Mouse (Mus musculus): Measurements from ENCODE around the gene Bsn. TPM values are rescaled to one million over a fixed set of nuclear protein-coding genes. Genes with fewer than 3 reads are reported as not detected.
A peak's percentile ranks its signal among the peaks of the same experiment; 100 is the strongest.

The Bsn gene
- total and polyA plus RNA-seq, 3 experiments: 4.1 to 5.2 (median 5.0) TPM

- DNase-seq: no peak
These were observed 135.7 kb downstream of the Bsn start for GRCm38 (mm10) chr9:108054331-108055040.

- DNase-seq: no peak
These were observed 136.4 kb downstream of the Bsn start for GRCm38 (mm10) chr9:108053665-108054225.

DNA sequence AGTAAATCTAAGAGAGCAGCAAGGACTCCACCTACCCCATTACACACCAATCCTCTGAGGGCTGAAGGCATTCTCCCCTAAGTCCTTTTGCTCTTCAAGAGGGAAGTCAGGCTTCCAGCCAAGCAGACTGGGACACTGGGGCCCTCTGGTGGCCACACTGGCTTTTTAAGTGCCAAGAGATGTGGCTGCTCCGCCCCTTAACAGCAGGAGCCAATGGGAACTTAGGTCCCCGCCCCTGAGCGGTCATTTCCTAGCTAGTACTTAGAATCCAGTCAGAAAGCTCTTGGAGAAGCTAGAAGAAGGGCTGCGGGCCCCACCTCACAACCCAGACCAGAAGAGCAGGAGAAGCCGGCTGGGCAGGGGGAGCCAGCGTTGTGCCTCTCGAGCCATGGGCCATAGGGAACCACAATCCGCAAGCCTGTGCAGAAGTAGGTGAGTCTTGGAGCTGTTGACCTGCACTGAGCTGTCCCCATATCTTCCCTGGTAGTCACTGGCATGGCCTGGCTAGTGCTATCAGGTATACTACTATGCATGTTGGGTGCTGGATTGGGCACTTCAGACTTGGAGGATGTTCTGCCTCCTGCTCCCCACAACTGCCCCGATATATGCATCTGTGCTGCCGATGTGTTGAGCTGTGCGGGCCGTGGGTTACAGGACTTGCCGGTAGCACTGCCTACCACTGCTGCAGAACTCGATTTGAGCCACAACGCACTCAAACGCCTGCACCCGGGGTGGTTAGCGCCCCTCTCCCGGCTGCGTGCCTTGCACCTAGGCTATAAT, 137.1 kb downstream of the Bsn start, which contains the start of gene Amigo3:
Gene Amigo3 (plus strand): TSS at position 275 of the 780 bp plus-strand sequence.
- DNase-seq: peak; percentile 96

- no peak for DNase-seq
These were observed 137.8 kb downstream of the Bsn start for GRCm38 (mm10) chr9:108052411-108052810.

DNA sequence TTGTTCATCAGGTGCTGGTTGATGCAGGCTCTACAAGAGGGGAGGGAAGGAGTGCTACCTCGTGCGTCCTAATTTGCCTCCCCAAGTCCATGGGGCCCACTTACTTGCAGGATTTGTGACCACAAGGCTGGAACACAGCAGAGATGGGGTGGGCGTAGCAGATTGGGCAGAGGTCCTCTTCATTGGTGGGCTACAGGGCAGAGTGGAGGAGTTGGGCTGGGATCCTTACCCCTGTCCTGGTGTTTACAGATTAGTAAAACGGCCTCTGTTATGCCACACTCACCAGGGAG, 138.3 kb downstream of the Bsn start:
- DNase-seq: no peak

- DNase-seq: no peak
These were observed 138.8 kb downstream of the Bsn start for GRCm38 (mm10) chr9:108051184-108051930.

GRCm38 (mm10) chr9:108049561-108050251, 140.5 kb downstream of the Bsn start:
- no peak for DNase-seq

DNA sequence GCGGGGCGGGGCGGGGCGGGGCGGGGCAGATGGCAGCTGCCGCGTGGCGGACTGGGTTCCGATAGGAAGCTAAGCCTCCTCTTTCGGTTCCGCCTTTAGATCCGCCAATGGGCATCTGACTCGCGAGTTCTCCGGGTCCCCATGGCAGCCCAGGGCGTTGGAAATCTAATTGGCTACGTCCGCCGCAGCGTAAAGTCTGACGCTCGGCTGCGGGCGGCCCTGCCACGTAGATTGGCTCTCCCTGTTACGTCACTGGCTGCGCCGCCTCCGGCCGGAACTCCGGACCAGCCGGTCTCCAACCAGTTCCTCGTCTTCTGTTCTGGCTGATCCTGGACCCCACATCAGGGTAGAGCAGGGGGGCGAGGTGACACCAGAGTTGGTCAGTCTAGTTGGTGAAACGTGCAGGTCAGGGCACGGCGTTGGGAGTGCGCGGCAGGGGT, 141.1 kb downstream of the Bsn start, which contains the start of gene Gmppb:
Gene Gmppb (plus strand): TSS at position 227 of the 440 bp plus-strand sequence.
- peak; percentile 98 for DNase-seq

GRCm38 (mm10) chr9:108048566-108048955, 141.6 kb downstream of the Bsn start:
- DNase-seq: no peak

DNA sequence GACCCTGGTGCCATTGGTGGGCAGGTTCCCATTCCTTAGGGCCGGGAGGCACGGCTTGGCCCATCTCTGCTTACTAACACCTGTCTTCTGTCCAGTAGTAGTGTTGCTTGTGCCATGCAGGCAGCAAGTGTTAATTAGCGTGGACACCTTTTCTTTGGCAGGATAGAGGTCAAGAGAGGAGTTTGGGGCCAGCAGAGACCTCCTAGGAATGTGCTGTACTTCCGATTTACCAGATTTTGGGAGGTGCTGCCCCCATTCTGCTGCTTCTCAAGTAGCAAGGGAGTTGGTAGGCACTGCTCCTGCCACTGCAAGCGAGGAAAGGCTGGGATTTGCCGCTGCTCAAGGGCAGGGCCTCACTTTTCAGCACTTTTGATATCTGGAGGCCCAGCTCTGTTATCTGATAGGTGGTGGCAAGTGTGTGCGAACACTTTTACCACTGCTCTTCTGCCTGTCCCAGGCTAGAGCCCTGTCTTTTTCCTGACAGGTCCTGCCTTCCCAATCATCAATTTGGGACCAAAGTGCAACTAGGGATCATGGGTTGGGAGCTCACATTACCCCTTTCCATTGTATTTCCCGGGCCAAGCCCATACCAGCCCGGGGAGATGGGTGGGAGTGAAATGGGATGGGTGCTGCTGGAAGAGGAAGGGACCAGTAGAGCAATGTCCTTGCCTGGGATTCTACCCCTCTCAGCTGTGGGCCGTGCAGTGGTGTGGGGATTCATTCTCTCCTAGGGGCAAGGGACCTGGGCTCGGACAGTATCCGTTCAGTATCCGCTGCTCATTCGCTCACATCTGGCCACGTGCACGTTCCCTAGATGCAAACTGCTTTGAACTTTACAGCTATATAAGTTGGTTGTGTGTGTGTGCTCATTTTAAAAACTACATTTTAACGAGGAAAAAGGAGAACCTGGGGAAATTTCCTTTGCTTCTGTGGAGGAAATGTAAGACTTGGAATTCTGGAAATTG, 142.3 kb downstream of the Bsn start:
- no peak for DNase-seq

GRCm38 (mm10) chr9:108046582-108046981, 143.6 kb downstream of the Bsn start:
- no peak for DNase-seq

Small RNA genes lying within 50 kb of the gene (microRNA-seq; reads per million reads assigned to microRNA genes)
- gene Gm47303 (0 reads per million in 2 experiments), gene Mir7088 (0 reads per million in 2 experiments)

Other genes starting within 250 kb of the Bsn start
- 1 to 10 TPM; 2.1 to 2.5 TPM for gene Traip, start 240.2 kb downstream of the Bsn start, total RNA-seq (2021)
- gene Traip, start 240.2 kb downstream of the Bsn start, polyA plus RNA-seq (2012; rRNA removed): 0.61 and 0.72 TPM in 2 replicates
- 10 to 100 TPM; 10.6 to 22.1 TPM for gene Uba7, start 214.9 kb downstream of the Bsn start, total RNA-seq (2021)
- gene Uba7, start 214.9 kb downstream of the Bsn start, polyA plus RNA-seq (2012; rRNA removed): 35.4 and 39.9 TPM in 2 replicates
- gene Gm20661, start 207.3 kb downstream of the Bsn start, total RNA-seq (2021): under 1 TPM in 1 of 2 experiments, not detected in 1; 0.38 TPM
- gene Gm20661, start 207.3 kb downstream of the Bsn start, polyA plus RNA-seq (2012; rRNA removed): 0.12 and 0.20 TPM in 2 replicates
- 1 to 10 TPM; 2.4 to 7.8 TPM for gene Inka1, start 204.5 kb downstream of the Bsn start, total RNA-seq (2021)
- 11.6 and 19.0 TPM in 2 replicates for gene Inka1, start 204.5 kb downstream of the Bsn start, polyA plus RNA-seq (2012; rRNA removed)
- under 1 TPM; 0.63 to 0.66 TPM for gene Cdhr4, start 197.9 kb downstream of the Bsn start, total RNA-seq (2021)
- gene Cdhr4, start 197.9 kb downstream of the Bsn start, polyA plus RNA-seq (2012; rRNA removed): 1.5 and 2.8 TPM in 2 replicates
- gene Gm20662, start 194.0 kb downstream of the Bsn start, total RNA-seq (2021): under 1 TPM in 1 of 2 experiments, not detected in 1; 0.20 TPM
- 0.62 and 1.3 TPM in 2 replicates for gene Gm20662, start 194.0 kb downstream of the Bsn start, polyA plus RNA-seq (2012; rRNA removed)
- gene Ip6k1, start 187.9 kb downstream of the Bsn start, total RNA-seq (2021): 100 to 1,000 TPM; 115 to 139 TPM
- gene Ip6k1, start 187.9 kb downstream of the Bsn start, polyA plus RNA-seq (2012; rRNA removed): 217 and 231 TPM in 2 replicates
- gene Gmppb, start 141.1 kb downstream of the Bsn start, total RNA-seq (2021): 10 to 100 TPM; 17.8 to 32.4 TPM
- gene Gmppb, start 141.1 kb downstream of the Bsn start, polyA plus RNA-seq (2012; rRNA removed): 8.6 and 10.7 TPM in 2 replicates
- 1 to 10 TPM; 4.4 to 4.5 TPM for gene Amigo3, start 137.2 kb downstream of the Bsn start, total RNA-seq (2021)
- 6.6 and 9.4 TPM in 2 replicates for gene Amigo3, start 137.2 kb downstream of the Bsn start, polyA plus RNA-seq (2012; rRNA removed)
- gene Mst1, start 109.9 kb downstream of the Bsn start, total RNA-seq (2021): under 1 TPM; 0.17 to 0.86 TPM
- 0.23 and 0.44 TPM in 2 replicates for gene Mst1, start 109.9 kb downstream of the Bsn start, polyA plus RNA-seq (2012; rRNA removed)
- 10 to 100 TPM; 65.5 to 66.0 TPM for gene Rnf123, start 107.0 kb downstream of the Bsn start, total RNA-seq (2021)
- gene Rnf123, start 107.0 kb downstream of the Bsn start, polyA plus RNA-seq (2012; rRNA removed): 88.9 and 93.6 TPM in 2 replicates
- gene Apeh, start 95.8 kb downstream of the Bsn start, total RNA-seq (2021): 10 to 100 TPM; 90.2 to 91.6 TPM
- gene Apeh, start 95.8 kb downstream of the Bsn start, polyA plus RNA-seq (2012; rRNA removed): 96.2 and 121 TPM in 2 replicates
- 100 to 1,000 TPM; 143 to 148 TPM for gene Dag1, start 73.6 kb upstream of the Bsn start, total RNA-seq (2021)
- gene Dag1, start 73.6 kb upstream of the Bsn start, polyA plus RNA-seq (2012; rRNA removed): 59.3 and 86.5 TPM in 2 replicates
- gene Nicn1, start 100.0 kb upstream of the Bsn start, total RNA-seq (2021): 10 to 100 TPM; 17.5 to 24.9 TPM
- gene Nicn1, start 100.0 kb upstream of the Bsn start, polyA plus RNA-seq (2012; rRNA removed): 16.6 and 18.8 TPM in 2 replicates
- 1 to 10 TPM; 3.3 to 5.5 TPM for gene Amt, start 106.5 kb upstream of the Bsn start, total RNA-seq (2021)
- gene Amt, start 106.5 kb upstream of the Bsn start, polyA plus RNA-seq (2012; rRNA removed): 2.2 and 2.6 TPM in 2 replicates
- 100 to 1,000 TPM; 355 to 363 TPM for gene Rhoa, start 115.7 kb upstream of the Bsn start, total RNA-seq (2021)
- 169 and 187 TPM in 2 replicates for gene Rhoa, start 115.7 kb upstream of the Bsn start, polyA plus RNA-seq (2012; rRNA removed)
- gene Tcta, start 115.8 kb upstream of the Bsn start, total RNA-seq (2021): 10 to 100 TPM; 31.3 to 56.7 TPM
- gene Tcta, start 115.8 kb upstream of the Bsn start, polyA plus RNA-seq (2012; rRNA removed): 42.8 and 46.3 TPM in 2 replicates
- 100 to 1,000 TPM; 694 to 927 TPM for gene Gpx1, start 148.5 kb upstream of the Bsn start, total RNA-seq (2021)
- gene Gpx1, start 148.5 kb upstream of the Bsn start, polyA plus RNA-seq (2012; rRNA removed): 1,573 and 1,924 TPM in 2 replicates
- 100 to 1,000 TPM; 100 to 122 TPM for gene Usp4, start 157.5 kb upstream of the Bsn start, total RNA-seq (2021)
- 47.0 and 52.3 TPM in 2 replicates for gene Usp4, start 157.5 kb upstream of the Bsn start, polyA plus RNA-seq (2012; rRNA removed)
- 1 to 10 TPM in 1 of 2 experiments, under 1 TPM in 1; 0.52 to 1.8 TPM for gene 1700102P08Rik, start 202.4 kb upstream of the Bsn start, total RNA-seq (2021)
- gene 1700102P08Rik, start 202.4 kb upstream of the Bsn start, polyA plus RNA-seq (2012; rRNA removed): 0.37 and 0.86 TPM in 2 replicates
- gene Ccdc36, start 238.1 kb upstream of the Bsn start, total RNA-seq (2021): not detected
- gene Ccdc36, start 238.1 kb upstream of the Bsn start, polyA plus RNA-seq (2012; rRNA removed): not detected in 2 replicates
- gene BC048562, start 246.1 kb upstream of the Bsn start, total RNA-seq (2021): not detected
- not detected in 2 replicates for gene BC048562, start 246.1 kb upstream of the Bsn start, polyA plus RNA-seq (2012; rRNA removed)

Data from adrenal gland, adult 2 months (tissue).